Mouse (Mus musculus): ENCODE results near the gene Phf20. TPM values are rescaled to one million over a fixed set of nuclear protein-coding genes. Genes with fewer than 3 reads are reported as not detected.

Gene Phf20
- polyA plus RNA-seq, 1 experiment from 2014 or later, result 44.8 TPM

GRCm38 (mm10) chr2:156217786-156218185, 21.5 kb downstream of the Phf20 start:
- Histone ChIP-seq H3K27me3 (replicated peaks; ENCODE audit: insufficient read depth, low read length) (no peaks in the 10 kb centered on the region), H3K9me3 (ENCODE audit: low read length) (no peaks in the 10 kb centered on the region), H3K4me3 (ENCODE audit: low read depth, low read length) (no peak overlapping the region), H3K9ac (replicated peaks; ENCODE audit: low read depth) (no peak overlapping the region), H3K4me1 (ENCODE audit: insufficient read depth, low read depth, low read length) (no peaks in the 10 kb centered on the region), H3K27ac (ENCODE audit: low read length) (no peak overlapping the region), H3K4me2 (replicated peaks; ENCODE audit: low read depth, low read length) (no peak overlapping the region), H3K36me3 (ENCODE audit: insufficient read depth, low read length) (no peaks in the 10 kb centered on the region)
- 58% methylated on average over 1 of the region's 1 CpGs for WGBS
- no peak for DNase-seq (ENCODE audit: low spot score)
- TF ChIP-seq CTCF (IDR thresholded peaks at IDR 0.05), result no peak
- no peak for TF ChIP-seq EP300 (IDR thresholded peaks at IDR 0.05)
- no peak for ATAC-seq

DNA sequence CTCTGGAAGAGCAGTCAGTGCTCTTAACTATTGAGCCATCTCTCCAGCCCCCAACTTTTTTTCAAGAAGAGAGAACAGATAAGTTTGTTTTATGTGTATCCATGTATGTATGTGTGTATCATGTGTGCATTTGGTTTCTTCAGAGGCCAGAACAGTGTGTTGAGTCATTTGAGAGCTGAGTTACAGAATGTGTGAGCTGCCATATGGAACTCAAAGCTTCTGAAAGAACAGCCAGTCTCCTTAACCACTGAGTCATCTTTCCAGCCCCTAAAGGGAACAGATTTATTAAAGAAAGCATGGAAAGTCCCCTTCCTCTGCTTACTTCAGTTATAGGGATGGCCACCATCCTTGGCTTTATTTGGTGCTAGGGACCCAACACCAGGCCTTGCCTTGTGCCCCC, 25.8 kb downstream of the Phf20 start:
- no peak overlapping the region for H3K27ac ChIP-seq (ENCODE audit: low read length)
- H3K36me3 ChIP-seq (ENCODE audit: insufficient read depth, low read length), result 0 out of 2 replicates have a peak, but pooled peaks cover 7% of the 10 kb centered on the region
- DNase-seq (ENCODE audit: low spot score), result no peak
- H3K4me3 ChIP-seq (ENCODE audit: low read depth, low read length), result no peak overlapping the region
- no peaks in the 10 kb centered on the region for H3K4me1 ChIP-seq (ENCODE audit: insufficient read depth, low read depth, low read length)
- ATAC-seq, result no peak
- H3K27me3 ChIP-seq (replicated peaks; ENCODE audit: insufficient read depth, low read length), result no peaks in the 10 kb centered on the region
- H3K4me2 ChIP-seq (replicated peaks; ENCODE audit: low read depth, low read length), result no peak overlapping the region
- TF ChIP-seq CTCF (IDR thresholded peaks at IDR 0.05) (no peak), EP300 (IDR thresholded peaks at IDR 0.05) (no peak)
- H3K9ac ChIP-seq (replicated peaks; ENCODE audit: low read depth), result no peak overlapping the region
- no peaks in the 10 kb centered on the region for H3K9me3 ChIP-seq (ENCODE audit: low read length)

DNA sequence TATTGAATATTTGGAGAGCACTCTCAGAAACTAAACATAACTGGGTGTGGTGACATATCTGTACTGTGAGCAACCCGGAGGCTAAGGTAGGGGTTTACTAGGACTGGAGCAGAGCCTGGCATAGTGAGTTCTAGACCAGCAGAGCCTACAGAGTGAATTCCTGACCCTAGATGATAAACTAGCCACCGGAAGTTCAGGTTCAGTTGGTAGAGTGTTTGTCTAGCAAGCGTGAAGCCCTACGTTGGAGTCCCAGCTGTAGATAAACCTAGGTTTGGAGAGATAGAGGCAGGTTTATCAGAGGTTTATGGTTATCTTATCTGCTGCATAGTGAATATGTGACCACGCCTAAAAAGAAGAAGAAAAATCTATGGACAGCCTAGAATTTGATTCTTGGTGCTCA, 27.8 kb downstream of the Phf20 start:
- H3K27ac ChIP-seq (ENCODE audit: low read length), result no peak overlapping the region

DNA sequence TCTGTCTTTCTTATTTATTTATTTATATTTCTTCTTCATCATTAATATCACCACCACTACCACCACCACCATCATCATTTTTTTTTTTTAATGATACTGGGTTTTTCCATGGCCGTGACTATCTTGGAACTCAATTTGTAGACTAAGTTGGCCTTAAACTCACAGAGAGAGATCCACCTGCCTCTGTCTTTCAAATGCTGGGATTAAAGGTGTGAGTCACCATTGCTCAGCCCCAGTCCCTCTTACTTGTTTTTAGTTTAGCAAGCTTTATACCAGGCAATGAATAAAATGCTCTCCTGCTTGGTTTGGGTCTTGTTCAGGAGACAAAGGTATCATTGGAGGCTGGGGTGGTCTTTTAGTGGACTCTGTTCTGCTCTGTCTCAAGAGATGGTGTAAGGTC, 31.4 kb downstream of the Phf20 start:
- ATAC-seq (no peak), DNase-seq (ENCODE audit: low spot score) (no peak)
- no peak overlapping the region for H3K27ac ChIP-seq (ENCODE audit: low read length)
- no peak overlapping the region for H3K4me3 ChIP-seq (ENCODE audit: low read depth, low read length)
- no peaks in the 10 kb centered on the region for H3K9me3 ChIP-seq (ENCODE audit: low read length)
- 88% methylated on average over 1 of the region's 1 CpGs for WGBS
- H3K9ac ChIP-seq (replicated peaks; ENCODE audit: low read depth), result no peak overlapping the region
- no peaks in the 10 kb centered on the region for H3K27me3 ChIP-seq (replicated peaks; ENCODE audit: insufficient read depth, low read length)
- TF ChIP-seq CTCF (IDR thresholded peaks at IDR 0.05), result no peak
- TF ChIP-seq EP300 (IDR thresholded peaks at IDR 0.05), result no peak
- H3K4me2 ChIP-seq (replicated peaks; ENCODE audit: low read depth, low read length), result no peak overlapping the region
- H3K36me3 ChIP-seq (ENCODE audit: insufficient read depth, low read length), result peaks cover 13% of the 10 kb centered on the region; the same call in 1 of the 2 replicates
- H3K4me1 ChIP-seq (ENCODE audit: insufficient read depth, low read depth, low read length), result no peaks in the 10 kb centered on the region

More for the DNA sequence above, 27.8 kb downstream of the Phf20 start:
- TF ChIP-seq CTCF (IDR thresholded peaks at IDR 0.05) (no peak), EP300 (IDR thresholded peaks at IDR 0.05) (no peak)
- ATAC-seq (no peak), DNase-seq (ENCODE audit: low spot score) (no peak)
- H3K9me3 ChIP-seq (ENCODE audit: low read length), result no peaks in the 10 kb centered on the region
- H3K4me1 ChIP-seq (ENCODE audit: insufficient read depth, low read depth, low read length), result no peaks in the 10 kb centered on the region
- H3K4me3 ChIP-seq (ENCODE audit: low read depth, low read length), result no peak overlapping the region
- H3K4me2 ChIP-seq (replicated peaks; ENCODE audit: low read depth, low read length), result no peak overlapping the region
- no peaks in the 10 kb centered on the region for H3K27me3 ChIP-seq (replicated peaks; ENCODE audit: insufficient read depth, low read length)
- no peak overlapping the region for H3K9ac ChIP-seq (replicated peaks; ENCODE audit: low read depth)
- 0 out of 2 replicates have a peak, but pooled peaks cover 11% of the 10 kb centered on the region for H3K36me3 ChIP-seq (ENCODE audit: insufficient read depth, low read length)
- WGBS, result 76% methylated on average over 5 of the region's 5 CpGs

- no peak for TF ChIP-seq CTCF (IDR thresholded peaks at IDR 0.05)
- no peak for TF ChIP-seq EP300 (IDR thresholded peaks at IDR 0.05)
- DNase-seq (ENCODE audit: low spot score) (no peak), ATAC-seq (no peak)
- no peak overlapping the region for H3K27ac ChIP-seq (ENCODE audit: low read length)
- no peaks in the 10 kb centered on the region for H3K9me3 ChIP-seq (ENCODE audit: low read length)
- H3K27me3 ChIP-seq (replicated peaks; ENCODE audit: insufficient read depth, low read length), result no peaks in the 10 kb centered on the region
- H3K4me3 ChIP-seq (ENCODE audit: low read depth, low read length), result no peak overlapping the region
- peaks cover 7% of the 10 kb centered on the region; the same call in 1 of the 2 replicates for H3K36me3 ChIP-seq (ENCODE audit: insufficient read depth, low read length)
- no peak overlapping the region for H3K9ac ChIP-seq (replicated peaks; ENCODE audit: low read depth)
- 100% methylated on average over 1 of the region's 1 CpGs for WGBS
- H3K4me1 ChIP-seq (ENCODE audit: insufficient read depth, low read depth, low read length), result no peaks in the 10 kb centered on the region
- no peak overlapping the region for H3K4me2 ChIP-seq (replicated peaks; ENCODE audit: low read depth, low read length)
Observed at GRCm38 (mm10) chr2:156229171-156229570, 32.9 kb downstream of the Phf20 start.

DNA sequence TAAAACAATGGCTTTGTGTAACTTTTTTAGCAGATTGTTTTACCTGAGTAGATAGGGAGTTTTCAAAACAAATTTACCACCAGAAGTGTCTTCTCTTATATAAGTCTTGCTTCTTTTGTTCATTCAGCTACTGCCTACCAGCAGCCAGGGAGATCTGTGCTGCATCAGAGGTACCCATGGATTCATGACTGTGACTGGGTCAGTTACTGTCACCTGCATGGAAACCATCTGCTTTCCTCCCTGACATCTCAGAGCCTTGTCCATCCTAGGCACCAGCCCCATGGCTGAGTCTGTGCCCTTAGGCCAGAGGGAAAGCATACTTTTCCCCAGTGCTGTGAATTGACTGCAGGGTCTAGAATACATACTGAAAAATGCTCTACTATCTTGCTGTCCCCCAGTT, 35.1 kb downstream of the Phf20 start:
- Histone ChIP-seq H3K4me2 (replicated peaks; ENCODE audit: low read depth, low read length) (no peak overlapping the region), H3K27me3 (replicated peaks; ENCODE audit: insufficient read depth, low read length) (no peaks in the 10 kb centered on the region), H3K9me3 (ENCODE audit: low read length) (no peaks in the 10 kb centered on the region), H3K4me1 (ENCODE audit: insufficient read depth, low read depth, low read length) (no peaks in the 10 kb centered on the region), H3K9ac (replicated peaks; ENCODE audit: low read depth) (no peak overlapping the region), H3K4me3 (ENCODE audit: low read depth, low read length) (no peak overlapping the region), H3K27ac (ENCODE audit: low read length) (no peak overlapping the region), H3K36me3 (ENCODE audit: insufficient read depth, low read length) (peaks cover 7% of the 10 kb centered on the region; the same call in 1 of the 2 replicates)
- TF ChIP-seq EP300 (IDR thresholded peaks at IDR 0.05), result no peak
- TF ChIP-seq CTCF (IDR thresholded peaks at IDR 0.05), result no peak
- no peak for DNase-seq (ENCODE audit: low spot score)
- ATAC-seq, result no peak

Measured in lung, postnatal 0 days (tissue).